Mouse (Mus musculus) skeletal muscle tissue, adult 2 months (tissue): ENCODE measurements around the gene Rag2.

Experiments
- DNase-seq: peaks from one replicate; pipeline ENCODE4 v3.0.0-alpha.2; 2012; ENCODE audit warnings: low read depth, low spot score

Rag2 gene

GRCm38 (mm10) chr2:101624526-101624925 lies at the start of gene Rag2:
Gene Rag2 (plus strand): TSS chr2:101624718.
- no peak for DNase-seq

GRCm38 (mm10) chr2:101577243-101577642 lies 47.3 kb upstream of the Rag2 start:
- DNase-seq = no peak

- no peak for DNase-seq
Observed at GRCm38 (mm10) chr2:101580027-101580426, 44.5 kb upstream of the Rag2 start.

GRCm38 (mm10) chr2:101580428-101580827 lies 44.1 kb upstream of the Rag2 start:
- DNase-seq = no peak

GRCm38 (mm10) chr2:101580977-101581376 lies 43.5 kb upstream of the Rag2 start:
- DNase-seq = no peak

- DNase-seq = no peak
Observed at GRCm38 (mm10) chr2:101581418-101581817, 43.1 kb upstream of the Rag2 start.

GRCm38 (mm10) chr2:101591356-101591755 lies 33.2 kb upstream of the Rag2 start:
- DNase-seq = no peak

- DNase-seq = no peak
Observed at GRCm38 (mm10) chr2:101592023-101592841, 32.3 kb upstream of the Rag2 start.

- DNase-seq = no peak
Observed at GRCm38 (mm10) chr2:101592886-101593285, 31.6 kb upstream of the Rag2 start.

GRCm38 (mm10) chr2:101594681-101595080 lies 29.8 kb upstream of the Rag2 start:
- DNase-seq = no peak

- DNase-seq = no peak
Observed at GRCm38 (mm10) chr2:101597186-101597585, 27.3 kb upstream of the Rag2 start.

- no peak for DNase-seq
Observed at GRCm38 (mm10) chr2:101598190-101599181, 26.0 kb upstream of the Rag2 start.

GRCm38 (mm10) chr2:101600703-101601102 lies 23.8 kb upstream of the Rag2 start:
- DNase-seq = peak; percentile 28

- no peak for DNase-seq
Observed at GRCm38 (mm10) chr2:101603099-101603498, 21.4 kb upstream of the Rag2 start.

- no peak for DNase-seq
Observed at GRCm38 (mm10) chr2:101608232-101608894, 16.2 kb upstream of the Rag2 start.

GRCm38 (mm10) chr2:101610861-101611260 lies 13.7 kb upstream of the Rag2 start:
- no peak for DNase-seq

GRCm38 (mm10) chr2:101615464-101616305 lies 8.8 kb upstream of the Rag2 start:
- DNase-seq = no peak

- DNase-seq = no peak
Observed at GRCm38 (mm10) chr2:101618373-101618772, 6.1 kb upstream of the Rag2 start.

- DNase-seq = no peak
Observed at GRCm38 (mm10) chr2:101620899-101621298, 3.6 kb upstream of the Rag2 start.

GRCm38 (mm10) chr2:101621611-101622010 lies 2.9 kb upstream of the Rag2 start:
- no peak for DNase-seq

GRCm38 (mm10) chr2:101623042-101623441 lies 1.5 kb upstream of the Rag2 start:
- no peak for DNase-seq
